Mouse (Mus musculus): ENCODE data around the gene Atxn3. TPM values are rescaled to one million over a fixed set of nuclear protein-coding genes. Genes with fewer than 3 reads are reported as not detected.

The Atxn3 gene
- total RNA-seq, 1 experiment from 2014 or later: 50.4 TPM

DNA sequence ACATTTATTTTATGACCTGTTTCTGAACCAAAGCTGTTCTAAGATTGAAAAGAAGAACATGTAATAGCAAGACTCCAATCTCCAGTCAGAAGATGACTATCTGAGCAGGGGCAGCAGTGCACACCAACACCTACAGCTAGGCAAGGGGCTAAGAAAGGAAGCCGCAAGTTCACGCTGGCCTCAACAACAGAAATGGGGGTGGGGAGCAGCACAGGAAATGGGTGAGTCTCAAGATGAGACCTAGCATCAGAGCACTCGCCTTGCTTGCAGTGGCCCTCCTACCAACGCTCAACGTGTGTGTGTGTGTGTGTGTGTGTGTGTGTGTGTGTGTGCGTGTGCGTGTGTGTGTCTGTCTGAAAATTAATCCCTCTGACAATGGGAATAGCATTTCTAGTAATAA is 60.9 kb downstream of the Atxn3 start:
- no peak for ATAC-seq (replicated peaks; ENCODE audit: low read depth, poor library complexity, severe bottlenecking)

DNA sequence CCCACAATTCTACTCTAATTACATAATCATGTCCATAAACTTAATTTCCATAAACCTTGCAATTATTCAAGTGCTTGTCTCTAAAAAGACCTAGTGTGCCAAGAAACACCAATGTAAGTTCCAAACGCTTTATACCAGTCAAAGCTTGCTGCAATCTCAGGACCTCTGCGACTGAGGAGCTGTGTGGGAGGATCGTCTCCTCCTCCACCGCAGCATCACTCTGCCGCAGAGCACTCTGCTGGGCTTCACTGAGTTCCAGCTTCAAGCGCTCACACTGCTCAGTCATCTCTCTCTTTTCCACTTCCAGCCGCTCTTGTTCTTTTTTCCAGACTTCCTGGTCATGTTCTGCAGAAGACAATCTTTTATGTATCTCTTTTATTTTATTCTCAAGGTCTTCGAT is 64.8 kb downstream of the Atxn3 start:
- ATAC-seq (replicated peaks; ENCODE audit: low read depth, poor library complexity, severe bottlenecking): no peak

DNA sequence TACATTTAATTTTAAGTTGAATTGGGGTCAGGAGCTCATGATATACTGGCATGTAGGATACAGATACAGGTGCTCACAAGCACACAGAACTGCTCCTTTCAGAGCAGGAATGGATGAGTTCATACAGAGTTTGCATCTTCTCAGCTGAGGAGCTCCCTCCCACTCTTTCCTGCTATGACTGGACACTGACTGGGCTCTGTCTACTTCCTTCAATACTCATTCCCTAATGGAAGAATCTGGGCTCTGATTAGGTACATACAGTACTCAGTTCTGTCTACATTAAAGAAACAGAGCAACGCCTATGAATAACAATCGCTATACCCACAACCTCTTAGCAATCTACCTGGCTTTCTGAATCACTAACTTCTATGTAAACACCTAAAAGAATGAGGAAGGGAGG is 65.2 kb downstream of the Atxn3 start:
- no peak for ATAC-seq (replicated peaks; ENCODE audit: low read depth, poor library complexity, severe bottlenecking)

DNA sequence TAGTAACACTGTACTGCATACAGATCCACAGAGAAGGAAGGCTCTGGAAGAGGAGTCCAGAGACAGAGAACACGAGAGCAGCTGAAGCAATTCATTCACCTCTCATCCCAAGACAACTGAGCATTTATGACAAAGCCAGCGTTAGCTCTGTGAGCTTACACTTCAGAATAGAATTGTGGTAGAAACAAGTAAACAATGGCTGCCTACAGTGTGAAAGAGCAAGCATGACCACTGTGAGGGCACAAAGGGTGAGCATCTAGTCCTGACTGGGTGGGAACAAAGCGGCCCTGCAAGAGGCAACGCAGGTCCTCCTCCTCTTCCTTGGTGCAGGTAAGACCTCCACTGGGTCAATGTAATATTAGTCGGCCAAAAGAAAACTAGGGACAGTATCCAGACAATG is 67.0 kb downstream of the Atxn3 start:
- ATAC-seq (replicated peaks; ENCODE audit: low read depth, poor library complexity, severe bottlenecking): no peak

DNA sequence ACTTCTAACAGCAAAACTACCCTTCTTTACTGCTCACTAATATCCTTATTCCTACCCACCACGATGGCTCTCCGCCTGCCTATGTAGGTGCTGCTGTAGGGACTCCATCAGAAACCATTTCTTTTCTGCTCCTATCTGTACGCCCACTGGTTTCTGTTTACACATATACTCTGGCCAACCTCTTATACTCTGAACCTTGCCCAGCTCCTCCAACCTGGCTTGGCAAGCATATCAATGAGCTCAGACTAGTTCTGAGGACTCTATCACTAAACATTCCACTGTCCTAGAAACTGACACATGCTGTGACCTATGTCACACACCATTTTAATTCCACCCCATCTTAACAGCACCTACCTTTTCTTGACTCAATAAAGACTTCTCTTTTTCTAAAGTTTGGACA is 68.7 kb downstream of the Atxn3 start:
- no peak for ATAC-seq (replicated peaks; ENCODE audit: low read depth, poor library complexity, severe bottlenecking)

DNA sequence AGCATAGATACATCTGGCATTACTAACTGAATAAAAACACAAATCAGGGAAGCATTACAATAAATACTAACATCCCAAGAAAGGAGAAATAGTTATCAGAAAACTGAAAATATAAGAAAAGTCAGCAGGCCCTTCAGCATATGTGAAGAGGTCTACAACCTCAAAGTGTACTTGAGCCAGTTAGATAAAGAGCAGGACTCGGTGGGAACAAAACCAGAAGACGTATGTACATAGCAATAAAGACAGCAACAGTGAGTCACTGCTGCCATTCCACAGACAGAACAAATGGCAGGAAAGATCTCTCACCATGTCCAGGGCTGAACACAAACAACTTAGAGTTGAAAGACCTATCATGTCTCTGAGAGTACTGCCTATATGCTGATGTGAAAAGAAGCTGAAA is 69.7 kb downstream of the Atxn3 start:
- ATAC-seq (replicated peaks; ENCODE audit: low read depth, poor library complexity, severe bottlenecking): no peak

DNA sequence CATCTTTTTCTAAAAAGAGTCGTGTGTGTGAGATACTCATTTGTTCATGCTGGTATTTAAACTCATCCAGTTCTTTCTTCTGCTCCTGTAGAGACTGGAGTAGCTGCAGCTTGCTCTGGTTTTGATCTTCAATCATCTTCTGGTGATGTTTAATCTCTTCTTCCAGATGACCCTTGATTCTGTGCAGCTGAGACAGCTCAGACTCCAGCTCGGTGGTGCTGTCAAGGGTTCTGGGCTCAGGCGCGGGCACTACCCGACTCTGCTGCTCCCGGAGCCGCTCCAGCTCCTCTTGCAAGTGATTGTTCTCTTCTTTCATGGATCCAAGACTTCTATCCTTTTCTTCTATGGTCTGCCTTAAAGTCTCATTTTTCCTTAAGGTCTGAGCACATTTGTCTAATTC is 73.1 kb downstream of the Atxn3 start:
- ATAC-seq (replicated peaks; ENCODE audit: low read depth, poor library complexity, severe bottlenecking): no peak

DNA sequence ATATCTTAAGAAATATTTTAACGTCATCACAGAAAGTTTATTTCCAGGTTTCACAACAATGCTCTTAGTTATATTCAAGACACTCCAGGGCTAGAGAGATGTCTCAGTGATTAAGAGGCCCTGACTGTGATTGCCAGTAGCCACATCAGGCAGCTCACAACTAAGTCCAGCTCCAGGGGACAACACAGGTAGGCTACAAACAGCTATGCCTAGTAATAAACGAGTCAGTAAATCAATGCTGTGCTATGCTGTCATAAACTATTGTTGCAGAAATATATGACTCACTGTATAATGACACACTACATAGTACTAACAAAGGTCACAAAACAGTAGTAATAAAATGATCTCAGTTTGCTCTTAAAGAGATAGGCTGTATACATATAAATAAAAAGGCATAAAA is 81.7 kb downstream of the Atxn3 start:
- ATAC-seq (replicated peaks; ENCODE audit: low read depth, poor library complexity, severe bottlenecking): no peak

DNA sequence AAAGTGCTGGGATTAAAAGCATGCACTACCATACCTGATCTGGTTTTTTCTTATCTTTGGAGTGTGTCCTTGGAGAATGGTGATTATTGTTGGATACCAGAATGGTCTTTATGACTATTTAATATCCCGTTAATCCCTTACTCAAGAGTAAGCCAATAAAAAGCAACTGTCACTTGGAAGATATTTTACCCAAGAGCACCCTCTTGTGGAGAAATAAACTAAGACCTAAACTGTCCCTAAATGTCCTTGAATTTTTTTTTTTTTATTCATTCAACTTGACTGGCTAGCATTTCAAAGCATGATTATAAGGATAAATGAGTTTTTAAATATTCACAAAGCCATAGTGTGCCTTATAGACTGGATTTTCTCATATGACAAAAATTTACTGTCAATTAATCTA is 82.9 kb downstream of the Atxn3 start:
- 0 out of 2 replicates have a peak, but pooled peaks have one; percentile 36 for ATAC-seq (replicated peaks; ENCODE audit: low read depth, poor library complexity, severe bottlenecking)

Other genes starting within 250 kb of the Atxn3 start
- not detected in 2 replicates for gene Tc2n, start 239.7 kb downstream of the Atxn3 start, total RNA-seq (2017)
- gene Fbln5, start 139.2 kb downstream of the Atxn3 start, total RNA-seq (2017): not detected in 2 replicates
- gene Trip11, start 45.0 kb downstream of the Atxn3 start, total RNA-seq (2017): 43.9 and 99.6 TPM in 2 replicates
- 76.3 and 90.5 TPM in 2 replicates for gene Cpsf2, start 17.7 kb upstream of the Atxn3 start, total RNA-seq (2017)
- not detected in 2 replicates for gene Slc24a4, start 170.5 kb upstream of the Atxn3 start, total RNA-seq (2017)

Data from common myeloid progenitor, adult 5-6 weeks (primary cell).